Mouse (Mus musculus): Measurements from ENCODE around the gene Fcgrt. TPM values are rescaled to one million over a fixed set of nuclear protein-coding genes. Genes with fewer than 3 reads are reported as not detected.

Fcgrt gene
- total RNA-seq, 1 experiment from 2014 or later, result 32.2 TPM

DNA sequence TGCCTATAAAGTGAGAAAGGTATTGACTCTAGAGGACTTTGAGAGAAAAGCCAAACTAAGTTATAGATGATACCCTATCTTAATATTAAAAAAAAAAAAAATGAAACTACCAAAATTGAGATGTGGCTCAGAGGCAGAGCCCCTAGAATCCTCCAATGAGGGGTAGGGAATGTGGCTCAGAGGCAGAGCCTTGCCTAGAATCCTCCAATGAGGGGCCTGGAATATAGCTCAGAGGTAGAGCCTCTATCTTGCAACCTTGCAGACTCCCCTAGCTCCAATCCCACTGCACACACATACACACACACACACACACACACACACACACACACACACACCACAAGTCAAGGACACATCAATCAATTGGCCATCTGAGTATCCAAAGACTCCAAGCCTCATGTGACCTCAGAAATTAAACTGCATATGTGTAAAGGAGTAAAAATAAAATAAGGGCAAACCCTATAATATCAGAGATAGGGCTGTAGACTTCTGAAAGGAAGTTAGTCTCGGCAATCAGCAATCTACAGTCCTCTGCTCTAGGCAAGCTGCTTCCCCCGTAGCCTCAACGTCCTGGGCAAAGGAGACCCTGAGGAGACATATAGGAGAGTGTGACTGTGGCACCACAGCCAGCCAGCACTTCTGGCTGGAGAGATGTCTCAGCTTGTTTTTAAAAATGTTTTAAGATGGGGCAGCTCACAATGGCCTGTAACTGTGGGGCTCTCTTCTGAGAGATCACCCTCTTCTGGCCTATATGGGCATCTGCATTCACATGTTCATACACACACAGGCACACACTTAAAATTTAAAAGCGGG is 36.3 kb downstream of the Fcgrt start:
- ATAC-seq (ENCODE audit: extremely low read depth, insufficient number of reproducible peaks, low FRiP score, poor library complexity, severe bottlenecking), result no peak

DNA sequence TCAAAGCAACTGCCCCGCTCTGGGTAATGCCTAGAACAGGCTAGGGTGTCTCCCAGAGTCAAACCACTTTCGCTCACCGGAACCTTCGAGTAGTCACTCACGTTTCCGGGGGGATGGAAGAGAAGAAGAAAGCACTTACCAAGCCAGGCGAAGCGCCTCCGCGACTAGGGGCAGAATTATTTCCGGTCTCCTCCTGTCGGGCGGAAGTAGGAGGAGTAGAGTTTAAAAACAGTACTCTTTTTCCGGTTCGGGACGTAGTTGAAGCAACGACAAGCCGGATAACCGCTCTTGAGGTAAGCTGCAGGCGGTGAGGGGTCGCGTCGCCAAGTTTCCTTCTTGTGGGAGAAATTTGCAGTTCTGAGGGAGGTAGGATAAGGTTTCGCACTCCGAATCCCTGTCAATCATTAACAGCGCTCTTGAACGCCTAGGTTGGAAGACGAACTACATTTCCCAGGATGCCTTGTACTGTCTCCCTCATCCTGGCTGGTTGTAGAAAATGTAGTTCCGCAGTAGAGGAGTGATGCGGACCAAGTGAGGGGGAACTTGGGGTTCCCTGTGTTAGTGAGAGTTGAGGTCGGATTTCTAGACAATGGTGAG is 41.3 kb downstream of the Fcgrt start, which contains the start of the genes Nosip and Prrg2:
TSS of gene Nosip (plus strand) at position 191 of the 597 bp plus-strand sequence.
TSS of gene Prrg2 (minus strand) at position 439 of the 597 bp plus-strand sequence.
- peak; percentile 94 for ATAC-seq (ENCODE audit: extremely low read depth, insufficient number of reproducible peaks, low FRiP score, poor library complexity, severe bottlenecking)

- ATAC-seq (ENCODE audit: extremely low read depth, insufficient number of reproducible peaks, low FRiP score, poor library complexity, severe bottlenecking), result no peak
These were observed 42.0 kb downstream of the Fcgrt start for GRCm38 (mm10) chr7:45061532-45062075.

- no peak for ATAC-seq (ENCODE audit: extremely low read depth, insufficient number of reproducible peaks, low FRiP score, poor library complexity, severe bottlenecking)
These were observed 43.0 kb downstream of the Fcgrt start for GRCm38 (mm10) chr7:45060632-45061122.

GRCm38 (mm10) chr7:45058607-45059571 is 44.8 kb downstream of the Fcgrt start:
- no peak for ATAC-seq (ENCODE audit: extremely low read depth, insufficient number of reproducible peaks, low FRiP score, poor library complexity, severe bottlenecking)

GRCm38 (mm10) chr7:45056972-45057348 is 46.7 kb downstream of the Fcgrt start:
- ATAC-seq (ENCODE audit: extremely low read depth, insufficient number of reproducible peaks, low FRiP score, poor library complexity, severe bottlenecking), result no peak

- no peak for ATAC-seq (ENCODE audit: extremely low read depth, insufficient number of reproducible peaks, low FRiP score, poor library complexity, severe bottlenecking)
These were observed 47.2 kb downstream of the Fcgrt start for GRCm38 (mm10) chr7:45056329-45056971.

DNA sequence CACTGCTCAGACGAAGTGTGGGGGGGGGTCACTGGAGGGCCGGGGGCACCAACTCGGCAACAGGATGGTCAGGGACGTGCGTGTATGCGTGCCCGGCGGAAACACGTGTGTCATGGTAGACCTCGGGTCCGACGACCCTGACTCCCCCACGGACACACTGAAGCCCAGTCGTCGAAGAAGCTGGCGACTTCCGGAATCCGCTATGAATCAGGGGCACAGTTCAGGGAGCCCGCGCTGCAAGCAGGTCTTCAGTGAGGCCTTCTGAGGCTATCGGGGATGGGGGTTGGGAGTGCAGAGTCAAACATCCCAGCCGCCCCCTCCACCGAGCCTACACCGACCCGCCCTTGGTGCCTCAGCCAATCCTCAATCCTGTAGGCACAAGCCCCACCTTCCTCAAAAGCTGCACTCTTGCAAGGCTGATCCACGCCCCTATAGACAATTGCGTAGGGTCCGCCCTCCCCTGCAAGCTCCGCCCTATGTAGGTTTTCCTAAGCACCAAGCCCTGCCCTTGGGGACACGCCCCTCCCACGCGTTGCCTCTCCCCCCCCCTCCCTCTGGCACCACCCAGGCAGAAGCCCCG is 49.6 kb downstream of the Fcgrt start:
- peak; percentile 88 for ATAC-seq (ENCODE audit: extremely low read depth, insufficient number of reproducible peaks, low FRiP score, poor library complexity, severe bottlenecking)

DNA sequence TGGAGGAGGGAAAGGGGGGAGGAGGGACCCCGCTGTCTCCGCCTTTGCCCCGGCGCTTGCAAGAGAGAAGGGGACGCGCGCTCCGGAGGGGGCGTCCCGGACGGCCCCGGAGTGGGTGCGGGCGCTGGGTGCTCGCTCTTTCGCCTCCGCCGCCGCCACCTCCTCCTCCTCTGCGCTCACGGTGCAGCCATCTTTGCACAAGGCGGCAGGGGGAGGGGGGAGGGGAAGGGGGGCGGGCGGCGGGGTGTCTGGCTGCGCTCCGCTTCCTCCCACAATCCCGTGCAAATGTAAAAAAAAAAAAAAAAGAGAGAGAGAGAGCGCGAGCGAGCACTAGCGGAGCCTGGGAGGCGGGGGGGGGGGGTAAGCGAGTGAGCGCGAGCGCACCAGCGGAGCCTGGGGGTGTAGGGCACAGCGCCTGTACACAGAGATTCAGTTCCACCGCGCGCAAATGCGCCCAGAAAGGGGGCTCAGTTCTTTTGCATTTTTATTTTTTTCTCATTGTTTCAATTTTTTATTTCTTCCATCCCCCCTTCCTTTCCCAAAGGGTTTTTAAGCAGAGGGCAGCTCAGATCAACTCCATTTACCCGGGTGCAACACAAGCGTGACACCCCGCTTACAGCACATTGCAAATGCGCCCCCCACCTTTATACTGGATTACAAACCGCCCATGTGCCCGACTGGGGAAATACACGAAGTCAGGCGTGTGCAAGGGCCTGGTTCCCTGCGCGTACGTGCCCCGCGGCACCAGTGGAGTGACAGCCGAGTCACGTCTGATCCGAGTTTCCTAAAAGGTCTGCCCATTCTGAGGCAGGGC is 50.3 kb downstream of the Fcgrt start:
- ATAC-seq (ENCODE audit: extremely low read depth, insufficient number of reproducible peaks, low FRiP score, poor library complexity, severe bottlenecking), result peak; percentile 27

DNA sequence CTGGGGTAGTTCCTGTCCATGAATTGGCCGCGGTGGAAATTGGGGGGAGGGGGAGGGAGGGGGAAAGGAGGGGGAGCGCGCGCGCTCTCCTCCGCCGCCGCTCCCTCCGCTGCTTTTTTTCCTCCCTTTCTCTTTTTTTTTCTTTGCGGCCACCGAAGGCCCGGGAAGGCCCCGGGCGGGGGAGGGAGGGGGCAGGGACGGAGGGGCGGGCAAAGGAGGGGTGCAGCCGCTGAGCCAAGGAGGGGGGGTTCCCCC is 50.9 kb downstream of the Fcgrt start, which contains the start of gene Prr12:
TSS of gene Prr12 (minus strand) at position 20 of the 255 bp plus-strand sequence.
- no peak for ATAC-seq (ENCODE audit: extremely low read depth, insufficient number of reproducible peaks, low FRiP score, poor library complexity, severe bottlenecking)

GRCm38 (mm10) chr7:45052181-45052861 is 51.3 kb downstream of the Fcgrt start:
- no peak for ATAC-seq (ENCODE audit: extremely low read depth, insufficient number of reproducible peaks, low FRiP score, poor library complexity, severe bottlenecking)

- ATAC-seq (ENCODE audit: extremely low read depth, insufficient number of reproducible peaks, low FRiP score, poor library complexity, severe bottlenecking), result no peak
These were observed 52.1 kb downstream of the Fcgrt start for GRCm38 (mm10) chr7:45051601-45051974.

- ATAC-seq (ENCODE audit: extremely low read depth, insufficient number of reproducible peaks, low FRiP score, poor library complexity, severe bottlenecking), result no peak
These were observed 52.6 kb downstream of the Fcgrt start for GRCm38 (mm10) chr7:45050945-45051600.

DNA sequence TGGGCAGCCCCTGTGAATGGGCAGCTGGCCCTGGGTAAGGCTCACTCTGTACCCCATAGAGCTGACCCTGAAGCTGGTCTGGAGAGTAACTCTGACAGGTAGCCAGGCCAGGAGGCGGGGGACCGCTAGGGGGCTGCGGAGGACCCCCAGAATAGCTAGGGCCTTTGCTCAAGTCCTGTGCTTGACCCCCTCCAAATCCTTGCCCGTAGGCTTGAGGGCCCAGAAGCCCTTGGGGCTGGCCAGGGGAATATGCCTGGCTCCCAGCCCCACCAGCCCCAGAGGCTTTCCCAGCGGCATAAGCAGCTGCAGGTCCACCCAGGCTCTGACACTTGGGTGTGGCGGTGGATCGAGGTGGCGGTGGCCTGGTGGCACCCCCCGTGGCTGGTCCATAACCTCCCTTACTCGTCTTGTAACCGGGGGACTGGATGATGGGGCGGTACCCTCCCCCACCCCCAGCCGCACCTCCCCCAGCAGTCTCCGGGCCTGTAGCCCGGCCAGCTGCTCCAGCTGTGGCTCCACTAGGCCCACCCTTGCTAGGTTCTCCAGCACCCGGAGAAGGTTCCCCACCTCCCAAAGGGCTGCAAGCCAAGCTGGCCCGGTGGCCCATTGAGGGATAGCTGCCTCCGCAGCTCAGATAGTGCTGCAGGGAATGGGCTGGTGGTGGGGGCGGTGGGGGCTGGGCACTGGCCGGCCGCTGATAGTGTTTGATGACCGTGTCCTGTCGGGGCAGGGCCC is 54.6 kb downstream of the Fcgrt start:
- no peak for ATAC-seq (ENCODE audit: extremely low read depth, insufficient number of reproducible peaks, low FRiP score, poor library complexity, severe bottlenecking)

GRCm38 (mm10) chr7:45048001-45048890 is 55.4 kb downstream of the Fcgrt start:
- no peak for ATAC-seq (ENCODE audit: extremely low read depth, insufficient number of reproducible peaks, low FRiP score, poor library complexity, severe bottlenecking)
